Mouse (Mus musculus): Measurements from ENCODE around the gene Jph3. TPM values are rescaled to one million over a fixed set of nuclear protein-coding genes. Genes with fewer than 3 reads are reported as not detected.
A peak's percentile ranks its signal among the peaks of the same experiment; 100 is the strongest.

Jph3 gene
- total and polyA plus RNA-seq, 3 experiments: 0.15 TPM; not detected in 2

GRCm38 (mm10) chr8:121697735-121698614, 31.4 kb upstream of the Jph3 start:
- no peaks in the 10 kb centered on the region for H3K36me3 ChIP-seq (ENCODE audit: control insufficient read depth in 1 of 2, insufficient read depth in 2 of 2, low read length in 2 of 2)
- H3K27ac ChIP-seq (ENCODE audit: control insufficient read depth, low read depth, low read length): no peak overlapping the region
- DNase-seq (ENCODE audit: low read depth, low spot score): no peak
- TF ChIP-seq TBP (IDR thresholded peaks at IDR 0.05; ENCODE audit: low read depth, low read length): no peak
- TF ChIP-seq USF1 (IDR thresholded peaks at IDR 0.05; ENCODE audit: low read depth, low read length): no peak
- TF ChIP-seq HCFC1 (IDR thresholded peaks at IDR 0.05; ENCODE audit: low read depth, low read length): no peak
- no peak for TF ChIP-seq MXI1 (IDR thresholded peaks at IDR 0.05; ENCODE audit: low read depth, low read length)
- TF ChIP-seq BHLHE40 (IDR thresholded peaks at IDR 0.05; ENCODE audit: borderline replicate concordance, low read depth, low read length): no peak
- no peak for TF ChIP-seq ZKSCAN1 (IDR thresholded peaks at IDR 0.05; ENCODE audit: low read depth, low read length)
- TF ChIP-seq KAT2A (conservative IDR thresholded peaks at IDR 0.05; ENCODE audit: low read depth, low read length): no peak
- no peak for TF ChIP-seq MYB (IDR thresholded peaks at IDR 0.05; ENCODE audit: low read depth, low read length)
- no peak for TF ChIP-seq JUND (IDR thresholded peaks at IDR 0.05; ENCODE audit: low read depth, low read length)
- no peak for TF ChIP-seq RAD21 (IDR thresholded peaks at IDR 0.05; ENCODE audit: low read depth, low read length)
- no peak for TF ChIP-seq ZMIZ1 (IDR thresholded peaks at IDR 0.05; ENCODE audit: low read depth, low read length)
- no peak for TF ChIP-seq E2F4 (IDR thresholded peaks at IDR 0.05; ENCODE audit: borderline replicate concordance, low read depth, low read length)
- H3K4me3 ChIP-seq (ENCODE audit: control insufficient read depth in 1 of 2, insufficient read depth in 1 of 2, low read depth in 2 of 2, low read length in 2 of 2): no peak overlapping the region
- H3K9me3 ChIP-seq (replicated peaks; ENCODE audit: insufficient read depth, low read length): no peaks in the 10 kb centered on the region
- no peak overlapping the region for H3K9ac ChIP-seq (ENCODE audit: control insufficient read depth, low read depth, low read length, poor library complexity, severe bottlenecking)
- H3K27me3 ChIP-seq (ENCODE audit: control insufficient read depth in 1 of 2, insufficient read depth in 2 of 2, low read length in 2 of 2): no peaks in the 10 kb centered on the region
- no peaks in the 10 kb centered on the region for H3K4me1 ChIP-seq (ENCODE audit: control insufficient read depth in 1 of 2, insufficient read depth in 2 of 2, low read length in 2 of 2)
- no peaks in the 10 kb centered on the region for H3K79me2 ChIP-seq (ENCODE audit: control insufficient read depth, insufficient read depth, low read length, poor library complexity)

DNA sequence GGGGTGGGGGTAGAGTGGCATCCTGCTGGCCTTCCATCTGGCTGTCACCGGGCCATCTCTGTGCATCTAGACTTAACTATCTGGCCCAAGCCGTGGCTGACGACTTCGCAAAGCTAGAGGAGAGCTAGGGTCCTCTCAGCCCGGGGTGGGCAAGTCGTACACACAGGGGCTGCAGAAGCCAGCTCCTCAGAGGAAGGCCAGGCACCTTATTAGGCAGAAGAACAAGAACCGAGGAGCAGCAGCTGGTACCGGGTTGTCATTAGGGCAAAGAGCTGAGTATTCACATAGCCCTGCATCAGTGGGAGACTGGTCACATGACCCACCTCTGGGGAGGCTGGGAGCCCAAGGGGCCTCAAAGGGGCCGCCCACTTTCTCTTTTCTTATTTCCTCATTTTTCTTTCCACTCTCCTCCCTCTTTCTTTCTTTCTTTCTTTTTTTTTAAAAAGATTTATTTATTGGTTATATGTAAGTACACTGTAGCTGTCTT, 30.8 kb upstream of the Jph3 start:
- TF ChIP-seq USF1 (IDR thresholded peaks at IDR 0.05; ENCODE audit: low read depth, low read length) (peak; percentile 77), NRF1 (IDR thresholded peaks at IDR 0.05; ENCODE audit: insufficient read depth, low read depth, low read length, poor library complexity, severe bottlenecking) (no peak)
- Histone ChIP-seq H3K9me3 (replicated peaks; ENCODE audit: insufficient read depth, low read length) (no peaks in the 10 kb centered on the region), H3K9ac (ENCODE audit: control insufficient read depth, low read depth, low read length, poor library complexity, severe bottlenecking) (no peak overlapping the region), H3K27me3 (ENCODE audit: control insufficient read depth in 1 of 2, insufficient read depth in 2 of 2, low read length in 2 of 2) (no peaks in the 10 kb centered on the region), H3K27ac (ENCODE audit: control insufficient read depth, low read depth, low read length) (no peak overlapping the region), H3K36me3 (ENCODE audit: control insufficient read depth in 1 of 2, insufficient read depth in 2 of 2, low read length in 2 of 2) (no peaks in the 10 kb centered on the region), H3K4me3 (ENCODE audit: control insufficient read depth in 1 of 2, insufficient read depth in 1 of 2, low read depth in 2 of 2, low read length in 2 of 2) (no peak overlapping the region), H3K4me1 (ENCODE audit: control insufficient read depth in 1 of 2, insufficient read depth in 2 of 2, low read length in 2 of 2) (no peaks in the 10 kb centered on the region), H3K79me2 (ENCODE audit: control insufficient read depth, insufficient read depth, low read length, poor library complexity) (no peaks in the 10 kb centered on the region)
- DNase-seq (ENCODE audit: low read depth, low spot score): no peak
